ENCODE assay signal across 8 mouse cellular contexts in the genomic region with DNA sequence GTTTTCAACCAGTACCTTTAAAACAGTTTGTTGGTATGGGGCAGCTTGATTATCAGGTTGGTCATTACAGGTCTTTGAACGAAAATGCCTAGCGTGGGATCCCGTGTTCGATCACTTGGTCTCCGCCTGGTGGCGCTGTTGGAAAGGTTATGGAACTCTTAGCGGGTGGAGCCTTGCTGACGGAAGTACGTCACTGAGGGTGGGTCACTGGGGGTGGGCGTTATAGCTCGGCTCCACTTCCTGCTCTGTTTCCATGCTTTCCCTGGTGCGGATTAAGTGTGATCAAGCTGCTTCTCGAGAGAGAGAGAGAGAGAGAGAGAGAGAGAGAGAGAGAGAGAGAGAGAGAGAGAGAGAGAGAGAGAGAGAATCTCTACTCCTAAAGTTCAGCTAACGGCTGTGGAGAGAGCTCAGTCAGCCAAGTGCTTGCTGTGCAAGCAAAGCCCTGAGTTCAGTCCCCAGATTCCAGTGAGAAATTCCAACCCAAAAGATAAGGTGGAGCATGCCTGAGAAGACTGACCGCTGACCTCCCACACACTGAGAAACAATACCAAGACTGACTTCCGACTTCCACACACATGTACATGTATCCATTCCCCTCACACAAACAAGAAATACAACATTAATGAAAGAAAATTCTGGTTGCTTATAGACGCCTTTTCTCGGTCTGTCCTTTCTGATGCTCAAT. TPM values are rescaled to one million over a fixed set of nuclear protein-coding genes. Genes with fewer than 3 reads are reported as not detected.
DNase-seq lines count a peak whose midpoint lies in the region; ATAC-seq lines count a peak whose summit lies in the region.

No protein-coding gene starts in this region.

- ATAC-seq in hindbrain, embryonic 14.5 days (ENCODE audit: low FRiP score), result peak; percentile 96

- H3K4me3 ChIP-seq in hindbrain, embryonic 14.5 days (replicated peaks; ENCODE audit: low read length), result peak overlapping the region; percentile 29

- H3K27ac ChIP-seq in hindbrain, embryonic 14.5 days, result peak overlapping the region; percentile 77

- peak; percentile 91 for DNase-seq in R1 (ENCODE audit: low read depth, low spot score)
- DNase-seq in cerebellum, postnatal 25 days, result peak; percentile 93 to 97
- peak; percentile 86 to 91 for DNase-seq in frontal cortex, postnatal 25 days (ENCODE audit: low spot score in 2 of 2)
- DNase-seq in hindbrain, embryonic 14.5 days (ENCODE audit: low spot score), result peak; percentile 98
- DNase-seq in layer of hippocampus, postnatal 36 days, result peak; percentile 85 to 90
- peak; percentile 91 to 94 for DNase-seq in lung, postnatal 4 days
- peak; percentile 96 for DNase-seq in retina, postnatal 7 days (ENCODE audit: low read depth, low spot score)
- peak; percentile 83 for DNase-seq in urinary bladder, adult 2 months (ENCODE audit: low spot score)

- no peaks in the 10 kb centered on the region for H3K27me3 ChIP-seq in hindbrain, embryonic 14.5 days (ENCODE audit: control insufficient read depth, insufficient read depth, low read length)

- H3K9me3 ChIP-seq in hindbrain, embryonic 14.5 days (ENCODE audit: control insufficient read depth, low read length), result no peaks in the 10 kb centered on the region

- H3K9ac ChIP-seq in hindbrain, embryonic 14.5 days, result peak overlapping the region; percentile 51

- WGBS in hindbrain, embryonic 14.5 days, result 15% methylated on average over 17 of the region's 18 CpGs

- H3K4me2 ChIP-seq in hindbrain, embryonic 14.5 days (replicated peaks), result peak overlapping the region; percentile 54

- no peaks in the 10 kb centered on the region for H3K36me3 ChIP-seq in hindbrain, embryonic 14.5 days (replicated peaks; ENCODE audit: control insufficient read depth, insufficient read depth)

- 0 out of 2 replicates have a peak, but pooled peaks cover 7% of the 10 kb centered on the region for H3K4me1 ChIP-seq in hindbrain, embryonic 14.5 days (replicated peaks; ENCODE audit: control insufficient read depth, insufficient read depth, low read length)

RNA-seq across cellular contexts. Expression of a gene that starts 8.6 kb away (rescaled TPM):
- 0.23 and 0.65 TPM in 2 replicates for polyA plus RNA-seq in hindbrain, embryonic 14.5 days (2014; fragmentation: Nextera tagmentation; extraction: Ambion mirVana)
- total RNA-seq in layer of hippocampus, postnatal 36 days (2021), result under 1 TPM; 0.15 to 0.40 TPM
- polyA plus RNA-seq in urinary bladder, adult 2 months (2012; rRNA removed), result 0.06 and 0.07 TPM in 2 replicates

RNA-seq across cellular contexts. Expression of a gene that starts 20.9 kb away (rescaled TPM):
- 55.9 and 57.1 TPM in 2 replicates for polyA plus RNA-seq in hindbrain, embryonic 14.5 days (2014; fragmentation: Nextera tagmentation; extraction: Ambion mirVana)
- total RNA-seq in layer of hippocampus, postnatal 36 days (2021), result 10 to 100 TPM; 40.4 to 45.9 TPM
- 33.1 and 35.2 TPM in 2 replicates for polyA plus RNA-seq in urinary bladder, adult 2 months (2012; rRNA removed)

RNA-seq across cellular contexts. Expression of a gene that starts 40.7 kb away (rescaled TPM):
- 1.7 and 2.4 TPM in 2 replicates for polyA plus RNA-seq in hindbrain, embryonic 14.5 days (2014; fragmentation: Nextera tagmentation; extraction: Ambion mirVana)
- 1 to 10 TPM; 2.1 to 2.7 TPM for total RNA-seq in layer of hippocampus, postnatal 36 days (2021)
- polyA plus RNA-seq in urinary bladder, adult 2 months (2012; rRNA removed), result 0.06 and 0.09 TPM in 2 replicates

RNA-seq across cellular contexts. Expression of a gene that starts 50.4 kb away (rescaled TPM):
- 0.40 TPM in 1 of 2 replicates, not detected in the other for polyA plus RNA-seq in hindbrain, embryonic 14.5 days (2014; fragmentation: Nextera tagmentation; extraction: Ambion mirVana)
- total RNA-seq in layer of hippocampus, postnatal 36 days (2021), result 1 to 10 TPM in 1 of 2 experiments, under 1 TPM in 1; 0.60 to 1.1 TPM
- polyA plus RNA-seq in urinary bladder, adult 2 months (2012; rRNA removed), result 18.8 and 21.4 TPM in 2 replicates

Comparison
In these comparisons a context has a peak if more than half of its experiments do, and no peak if none do; other contexts are left out.
1. Peak in every context shown above with its lines: DNase-seq, ATAC-seq, H3K4me3 ChIP-seq and H3K27ac ChIP-seq.